Mouse (Mus musculus): ENCODE results near the gene Tab2.
A peak's percentile ranks its signal among the peaks of the same experiment; 100 is the strongest.

Tab2 gene

GRCm38 (mm10) chr10:7956228-7957001 lies at the start of gene Tab2:
Gene Tab2 (minus strand): TSS chr10:7956230.
- DNase-seq (ENCODE audit: low read depth, low spot score): peak; percentile 79

GRCm38 (mm10) chr10:7992258-7992919 lies 36.4 kb upstream of the Tab2 start:
- no peak for DNase-seq (ENCODE audit: low read depth, low spot score)

- DNase-seq (ENCODE audit: low read depth, low spot score): no peak
Observed at GRCm38 (mm10) chr10:7991596-7991995, 35.6 kb upstream of the Tab2 start.

- no peak for DNase-seq (ENCODE audit: low read depth, low spot score)
Observed at GRCm38 (mm10) chr10:7987521-7987920, 31.5 kb upstream of the Tab2 start.

GRCm38 (mm10) chr10:7976462-7976861 lies 20.4 kb upstream of the Tab2 start:
- no peak for DNase-seq (ENCODE audit: low read depth, low spot score)

GRCm38 (mm10) chr10:7968747-7969280 lies 12.8 kb upstream of the Tab2 start:
- no peak for DNase-seq (ENCODE audit: low read depth, low spot score)

GRCm38 (mm10) chr10:7967096-7967495 lies 11.1 kb upstream of the Tab2 start:
- no peak for DNase-seq (ENCODE audit: low read depth, low spot score)

- no peak for DNase-seq (ENCODE audit: low read depth, low spot score)
Observed at GRCm38 (mm10) chr10:7959073-7959472, 3.0 kb upstream of the Tab2 start.

GRCm38 (mm10) chr10:7955634-7956121 lies 352 bp downstream of the Tab2 start:
- no peak for DNase-seq (ENCODE audit: low read depth, low spot score)

- DNase-seq (ENCODE audit: low read depth, low spot score): no peak
Observed at GRCm38 (mm10) chr10:7954989-7955633, 919 bp downstream of the Tab2 start.

- DNase-seq (ENCODE audit: low read depth, low spot score): no peak
Observed at GRCm38 (mm10) chr10:7954627-7954988, 1.4 kb downstream of the Tab2 start.

- no peak for DNase-seq (ENCODE audit: low read depth, low spot score)
Observed at GRCm38 (mm10) chr10:7943006-7943405, 13.0 kb downstream of the Tab2 start.

GRCm38 (mm10) chr10:7936556-7937192 lies 19.4 kb downstream of the Tab2 start:
- no peak for DNase-seq (ENCODE audit: low read depth, low spot score)

- no peak for DNase-seq (ENCODE audit: low read depth, low spot score)
Observed at GRCm38 (mm10) chr10:7932958-7933357, 23.1 kb downstream of the Tab2 start.

- no peak for DNase-seq (ENCODE audit: low read depth, low spot score)
Observed at GRCm38 (mm10) chr10:7928996-7929395, 27.0 kb downstream of the Tab2 start.

GRCm38 (mm10) chr10:7925481-7925880 lies 30.5 kb downstream of the Tab2 start:
- no peak for DNase-seq (ENCODE audit: low read depth, low spot score)

GRCm38 (mm10) chr10:7923433-7923832 lies 32.6 kb downstream of the Tab2 start:
- DNase-seq (ENCODE audit: low read depth, low spot score): no peak

GRCm38 (mm10) chr10:7911268-7911667 lies 44.8 kb downstream of the Tab2 start:
- DNase-seq (ENCODE audit: low read depth, low spot score): no peak

GRCm38 (mm10) chr10:7907151-7907550 lies 48.9 kb downstream of the Tab2 start:
- no peak for DNase-seq (ENCODE audit: low read depth, low spot score)

- DNase-seq (ENCODE audit: low read depth, low spot score): no peak
Observed at GRCm38 (mm10) chr10:7904157-7904556, 51.9 kb downstream of the Tab2 start.

- no peak for DNase-seq (ENCODE audit: low read depth, low spot score)
Observed at GRCm38 (mm10) chr10:7900719-7901627, 55.1 kb downstream of the Tab2 start.
